Mouse (Mus musculus): ENCODE measurements around the gene Olfr56. TPM values are rescaled to one million over a fixed set of nuclear protein-coding genes. Genes with fewer than 3 reads are reported as not detected.

Olfr56 gene
- total RNA-seq, 2 experiments from 2014 or later = 0.38 to 0.70 TPM

DNA sequence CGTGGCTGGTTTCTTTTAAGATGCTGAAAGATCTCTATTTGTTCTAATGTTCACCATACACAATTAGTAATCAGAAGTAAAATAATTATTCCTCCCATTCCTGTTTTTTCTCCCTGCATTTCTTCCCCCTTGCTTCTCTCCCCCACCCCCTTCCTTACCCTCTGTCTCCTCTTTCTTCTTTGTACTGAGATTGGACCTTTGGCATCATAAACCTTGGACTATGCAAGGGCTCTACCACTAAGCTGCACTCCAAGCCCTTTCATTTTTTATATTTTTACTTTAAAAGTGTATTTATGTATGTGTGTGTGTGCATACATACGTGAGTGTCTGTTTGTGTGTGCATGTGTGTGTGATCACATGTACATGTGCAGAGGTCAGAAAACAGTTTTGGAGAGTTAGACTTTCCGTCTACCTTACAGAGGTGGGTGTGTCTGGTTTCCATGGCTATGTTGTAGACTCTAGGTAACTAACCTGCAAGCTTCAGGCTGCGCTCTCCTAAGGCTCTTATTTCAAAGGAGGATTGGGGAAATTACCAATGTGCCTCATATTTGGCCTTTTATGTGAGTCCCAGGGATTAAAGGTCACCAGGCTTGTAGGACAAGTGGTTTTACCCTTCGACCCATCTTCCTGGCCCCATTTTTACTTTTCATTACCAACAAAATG is 110.4 kb downstream of the Olfr56 start:
- no peak for ATAC-seq (replicated peaks; ENCODE audit: low FRiP score, low TSS enrichment, poor library complexity, severe bottlenecking)

DNA sequence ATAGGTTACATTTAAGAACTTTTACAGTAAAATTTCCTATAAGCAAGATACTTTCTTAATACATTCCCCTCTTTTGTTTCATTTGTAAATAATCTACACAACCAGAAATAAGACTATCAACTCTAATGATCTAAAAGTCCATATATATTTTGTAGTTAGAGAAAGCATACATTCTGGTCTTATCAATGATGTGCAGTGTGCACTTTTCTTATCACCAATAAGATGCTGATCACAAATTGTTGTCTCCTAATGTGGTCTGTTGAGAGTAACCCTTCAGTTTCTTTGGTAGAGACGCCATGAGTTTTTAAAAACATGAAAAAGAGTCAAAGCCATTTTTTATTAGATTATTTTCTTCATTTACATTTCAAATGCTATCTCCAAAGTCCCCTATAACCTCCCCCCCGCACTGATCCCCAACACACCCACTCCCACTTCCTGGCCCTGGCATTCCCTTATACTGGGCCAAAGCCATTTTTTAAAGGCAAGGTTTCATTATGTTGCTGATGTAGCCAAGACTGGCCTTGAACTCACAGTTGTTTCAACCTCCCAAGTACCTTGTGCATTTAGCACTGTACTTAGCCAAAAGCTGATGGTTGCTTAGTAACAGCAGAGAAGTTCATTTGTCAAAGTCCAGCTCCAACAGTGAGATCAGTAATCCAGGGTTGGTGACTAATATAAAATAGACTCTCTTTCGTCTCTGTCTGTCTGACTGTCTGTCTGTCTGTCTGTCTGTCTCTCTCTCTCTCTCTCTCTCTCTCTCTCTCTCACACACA is 111.2 kb downstream of the Olfr56 start:
- no peak for ATAC-seq (replicated peaks; ENCODE audit: low FRiP score, low TSS enrichment, poor library complexity, severe bottlenecking)

DNA sequence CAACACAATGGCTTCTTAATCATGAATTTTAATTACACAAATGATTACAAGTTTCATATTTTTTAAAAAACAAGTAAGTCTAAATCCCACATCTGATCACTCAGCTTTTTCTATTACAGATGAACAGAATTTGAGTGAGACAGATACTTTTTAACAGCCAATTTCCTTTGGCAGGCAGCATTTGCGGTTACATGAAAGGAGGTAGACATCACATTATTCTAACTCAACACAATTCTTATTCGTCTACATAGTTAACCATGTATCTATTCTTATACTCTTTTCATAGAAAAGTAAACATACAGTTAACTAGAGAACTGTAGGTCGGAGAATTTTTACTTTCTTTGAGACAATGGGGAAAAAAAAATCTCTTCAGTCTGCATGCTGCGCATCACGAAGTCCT is 111.9 kb downstream of the Olfr56 start:
- ATAC-seq (replicated peaks; ENCODE audit: low FRiP score, low TSS enrichment, poor library complexity, severe bottlenecking) = no peak

DNA sequence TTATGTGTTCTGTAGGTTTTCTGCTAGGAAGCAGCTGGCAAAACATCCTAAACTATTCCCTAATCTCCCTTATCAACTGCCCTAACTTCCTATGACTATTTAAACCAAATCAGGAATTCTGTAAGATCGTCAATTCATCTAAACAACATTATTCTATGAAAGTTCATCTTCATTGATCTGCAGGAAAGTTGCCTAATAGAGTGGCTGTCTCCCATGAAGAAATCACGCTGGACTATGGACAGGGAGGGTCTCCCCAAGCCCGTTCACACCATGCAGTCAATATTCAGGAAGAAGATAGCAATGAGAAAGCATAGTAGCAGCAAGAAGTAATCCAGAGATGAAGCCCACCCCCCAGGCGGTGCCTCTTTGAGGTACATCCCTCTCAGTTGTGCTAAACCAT is 112.5 kb downstream of the Olfr56 start:
- no peak for ATAC-seq (replicated peaks; ENCODE audit: low FRiP score, low TSS enrichment, poor library complexity, severe bottlenecking)

DNA sequence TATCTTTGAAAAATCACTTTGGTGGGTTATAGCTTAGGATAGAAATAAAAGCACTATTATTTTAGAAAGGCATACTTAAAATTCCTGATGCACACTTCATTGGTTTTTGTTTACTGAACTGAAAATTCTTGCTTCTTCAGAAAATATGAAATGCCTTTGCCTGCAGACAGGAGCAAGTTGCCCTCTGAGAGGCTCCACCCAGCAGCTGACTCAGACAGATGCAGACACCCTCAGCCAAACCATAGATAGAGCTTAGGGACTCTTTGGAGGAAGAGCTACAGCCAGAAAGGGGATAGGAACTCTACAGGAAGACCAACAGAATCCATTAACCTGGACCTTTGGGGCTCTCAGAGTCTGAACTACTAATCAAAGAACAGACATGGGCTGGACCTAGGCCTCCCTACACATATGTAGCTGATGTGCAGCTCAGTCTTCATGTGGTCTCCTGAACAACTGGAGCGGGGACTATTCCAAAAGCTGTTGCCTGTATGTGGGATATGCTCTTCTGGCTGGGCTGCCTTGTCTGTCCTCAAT is 113.4 kb downstream of the Olfr56 start:
- ATAC-seq (replicated peaks; ENCODE audit: low FRiP score, low TSS enrichment, poor library complexity, severe bottlenecking) = no peak

DNA sequence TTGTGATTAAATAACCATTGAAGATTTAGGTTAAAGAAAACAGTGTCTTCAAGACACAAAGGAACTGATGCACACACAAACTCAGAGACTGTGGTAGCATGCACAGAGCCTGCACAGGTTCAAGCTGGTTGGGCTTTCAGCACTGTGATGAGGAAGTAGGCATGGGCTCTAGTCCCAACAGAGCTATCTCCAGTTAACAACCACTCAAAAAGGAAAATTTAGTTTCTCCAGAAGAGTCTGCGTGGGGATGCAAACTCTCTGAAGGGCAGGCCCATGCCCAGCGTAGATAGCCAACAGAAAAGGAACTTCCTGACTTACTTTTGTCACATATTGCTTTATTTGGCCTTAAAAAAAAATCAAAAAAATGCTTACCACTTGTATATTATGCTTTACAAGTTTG is 114.1 kb downstream of the Olfr56 start:
- ATAC-seq (replicated peaks; ENCODE audit: low FRiP score, low TSS enrichment, poor library complexity, severe bottlenecking) = no peak

DNA sequence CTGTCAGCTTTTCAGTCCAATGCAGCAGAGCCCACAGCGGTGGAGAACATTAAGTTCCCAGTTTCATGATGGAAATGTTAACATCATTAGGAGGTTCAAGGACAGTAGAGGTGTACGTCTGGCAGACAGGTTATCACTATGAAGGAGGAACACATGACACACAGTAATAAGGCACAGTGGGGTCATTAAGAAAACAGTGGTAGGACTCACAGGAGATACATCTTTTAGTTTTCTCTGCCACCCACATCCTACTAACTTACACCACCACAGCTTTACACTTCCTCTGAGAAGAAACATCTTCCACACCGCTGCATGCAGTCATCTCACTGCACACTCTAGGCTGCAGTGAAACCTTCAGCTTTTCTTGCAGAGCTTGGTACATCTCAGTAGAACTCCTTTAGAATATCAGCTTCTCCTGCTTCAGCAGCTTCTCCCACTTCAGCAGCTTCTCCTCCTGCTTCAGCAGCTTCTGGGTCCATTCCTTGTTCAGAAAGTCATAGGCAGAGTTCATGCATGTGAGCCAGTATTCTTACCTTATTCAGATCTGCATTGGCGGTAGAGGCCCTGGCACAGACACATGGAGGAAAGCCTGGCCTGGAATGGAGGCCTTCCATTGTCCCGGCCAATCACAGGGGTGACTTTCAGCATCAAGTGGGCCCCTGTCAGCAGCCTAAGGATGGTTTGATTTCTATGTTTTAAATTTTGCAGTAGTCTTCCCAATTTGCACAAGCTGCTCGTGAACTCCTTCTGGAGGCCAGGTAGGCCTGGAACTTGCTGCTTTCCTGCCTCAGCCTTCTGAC is 115.4 kb downstream of the Olfr56 start:
- ATAC-seq (replicated peaks; ENCODE audit: low FRiP score, low TSS enrichment, poor library complexity, severe bottlenecking) = no peak

DNA sequence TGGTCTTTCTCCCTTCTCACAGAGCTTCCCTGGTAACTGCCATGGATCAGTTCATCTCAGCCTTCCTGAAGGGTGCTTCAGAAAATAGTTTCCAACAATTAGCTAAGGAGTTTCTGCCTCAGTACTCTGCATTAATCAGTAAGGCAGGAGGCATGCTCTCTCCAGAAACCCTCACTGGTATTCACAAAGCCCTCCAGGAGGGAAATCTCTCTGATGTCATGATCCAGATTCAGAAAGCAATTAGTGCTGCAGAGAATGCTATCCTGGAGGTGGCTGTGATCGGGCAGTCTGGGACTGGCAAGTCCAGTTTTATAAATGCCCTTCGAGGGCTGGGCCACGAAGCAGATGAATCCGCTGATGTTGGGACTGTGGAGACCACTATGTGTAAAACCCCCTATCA is 116.7 kb downstream of the Olfr56 start:
- ATAC-seq (replicated peaks; ENCODE audit: low FRiP score, low TSS enrichment, poor library complexity, severe bottlenecking) = no peak

DNA sequence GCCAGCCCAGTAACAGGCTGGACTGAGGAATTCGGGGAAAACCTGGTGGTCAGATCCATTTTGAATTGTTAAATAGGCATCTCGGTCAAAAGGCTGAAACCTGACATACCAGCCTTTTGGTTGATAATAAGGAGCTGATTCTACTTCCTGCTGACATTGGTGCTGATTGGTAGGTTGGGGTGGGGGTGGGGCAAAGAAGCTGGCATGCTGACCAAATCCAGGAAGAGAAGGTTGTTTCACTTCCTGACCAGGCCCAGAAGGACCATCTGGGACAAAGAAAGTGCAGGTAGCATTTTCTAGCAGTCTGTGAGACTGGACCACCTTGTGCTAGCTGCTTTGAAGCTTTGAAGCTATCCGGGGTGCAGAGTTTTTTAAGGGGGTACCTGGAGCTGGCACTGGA is 121.7 kb downstream of the Olfr56 start:
- ATAC-seq (replicated peaks; ENCODE audit: low FRiP score, low TSS enrichment, poor library complexity, severe bottlenecking) = peak; percentile 58

DNA sequence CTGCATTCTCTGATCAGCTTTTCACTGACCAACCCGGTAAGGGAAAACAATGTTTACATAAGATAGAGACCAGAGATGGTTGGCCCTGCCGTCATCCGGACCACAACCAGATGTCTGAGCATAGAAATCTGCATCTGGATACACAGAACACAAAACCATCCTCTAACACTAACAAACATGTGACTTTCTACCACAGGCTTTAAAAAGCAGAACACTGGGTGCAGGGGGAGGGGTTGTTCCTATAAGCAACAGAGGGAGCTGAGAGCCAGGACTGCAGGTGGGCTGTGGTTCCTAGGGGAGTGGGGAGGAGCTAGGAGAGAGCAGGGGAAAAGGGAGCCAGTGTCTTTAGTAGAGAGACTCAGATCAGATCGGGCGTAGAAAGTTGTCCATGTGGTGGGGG is 122.8 kb downstream of the Olfr56 start:
- ATAC-seq (replicated peaks; ENCODE audit: low FRiP score, low TSS enrichment, poor library complexity, severe bottlenecking) = no peak

DNA sequence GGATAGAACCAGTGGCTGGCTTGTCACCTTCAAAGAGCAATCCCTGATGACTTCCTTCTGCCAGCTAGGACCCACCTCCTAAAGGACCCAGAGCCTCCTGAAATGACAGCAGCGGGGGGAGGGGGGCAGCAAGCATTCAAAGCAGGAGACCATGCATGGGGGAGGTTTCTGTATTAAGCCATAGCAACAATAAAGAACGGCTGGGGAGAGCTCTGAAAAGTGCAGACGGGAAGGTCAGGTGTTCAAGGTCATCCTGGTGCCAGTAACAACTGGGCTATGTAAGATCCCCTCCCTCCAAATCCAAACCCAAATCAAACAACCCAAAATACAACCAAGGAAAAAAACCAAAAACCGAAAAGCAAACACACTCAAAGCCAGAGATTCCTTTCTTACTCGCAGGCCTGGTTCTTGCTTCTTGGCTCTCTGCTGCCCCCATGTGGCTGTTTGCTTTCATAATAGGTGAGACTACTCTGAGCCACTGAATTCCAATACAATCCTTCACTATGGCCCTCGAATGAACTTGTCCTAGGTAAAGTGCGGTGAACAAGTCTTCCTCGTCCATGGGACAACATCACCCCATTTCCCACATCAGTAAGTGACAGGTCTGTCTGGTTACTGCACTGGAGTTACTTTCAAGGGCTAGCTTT is 124.5 kb downstream of the Olfr56 start:
- ATAC-seq (replicated peaks; ENCODE audit: low FRiP score, low TSS enrichment, poor library complexity, severe bottlenecking) = peak; percentile 68

DNA sequence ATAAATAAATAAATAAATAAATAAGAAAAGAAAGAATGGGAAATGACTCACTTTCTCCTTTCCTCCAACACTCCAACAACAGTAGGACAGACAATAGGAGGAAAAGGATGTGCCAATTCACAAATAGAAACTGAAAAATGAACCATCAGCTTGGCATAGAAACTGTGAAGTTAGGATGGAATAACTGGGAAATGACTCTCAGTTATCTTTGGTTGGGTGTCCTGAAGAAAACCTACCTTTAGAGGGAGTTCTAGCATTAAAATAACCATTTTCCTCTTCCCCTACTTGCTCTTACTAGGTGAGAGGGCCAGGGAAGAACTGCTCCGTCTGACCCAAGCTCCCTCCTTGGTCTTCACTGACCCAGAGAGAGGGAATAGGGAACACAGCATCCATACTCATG is 127.1 kb downstream of the Olfr56 start:
- ATAC-seq (replicated peaks; ENCODE audit: low FRiP score, low TSS enrichment, poor library complexity, severe bottlenecking) = no peak

DNA sequence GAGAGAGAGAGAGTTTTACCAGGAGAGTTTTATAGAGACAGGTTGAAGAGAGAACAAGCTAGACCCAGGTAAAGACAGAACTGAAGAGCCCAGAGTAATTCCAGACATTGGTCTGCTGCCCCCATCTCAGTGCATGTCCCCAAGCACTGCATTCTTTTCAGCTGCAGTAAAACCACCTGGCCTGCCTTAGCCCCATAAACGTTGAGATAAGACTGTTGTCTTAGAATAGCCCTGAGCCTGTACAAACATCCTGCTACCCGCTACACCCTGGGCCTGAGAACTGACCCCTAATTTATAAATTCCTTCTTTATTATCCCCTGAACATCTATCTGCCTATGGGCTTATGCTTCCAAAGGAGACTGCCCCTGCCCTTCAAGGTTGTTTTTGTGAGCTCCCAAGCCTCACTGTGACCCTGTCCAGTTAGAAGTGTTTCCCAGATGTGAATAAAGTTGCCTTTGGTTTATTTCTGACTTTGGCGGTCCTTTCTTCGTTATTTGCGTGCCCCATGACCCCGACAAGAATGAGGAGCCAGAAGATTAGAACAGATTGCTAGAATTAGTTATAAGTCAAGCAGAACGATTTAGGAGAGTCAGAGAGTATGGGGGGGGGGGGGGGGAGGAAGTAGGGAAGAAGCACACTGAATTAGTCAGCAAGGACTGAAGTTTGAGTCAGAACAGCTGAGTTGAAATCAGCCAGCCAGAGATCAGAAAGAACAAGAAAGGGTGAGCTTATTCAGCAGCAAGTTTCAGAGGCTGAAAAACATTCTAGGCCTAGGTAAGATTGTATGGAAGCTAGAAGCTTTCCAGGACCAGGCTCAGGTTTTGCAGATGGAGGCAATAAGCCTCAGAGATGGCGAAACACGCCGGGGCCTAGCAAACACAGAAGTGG is 129.2 kb downstream of the Olfr56 start:
- ATAC-seq (replicated peaks; ENCODE audit: low FRiP score, low TSS enrichment, poor library complexity, severe bottlenecking) = no peak

DNA sequence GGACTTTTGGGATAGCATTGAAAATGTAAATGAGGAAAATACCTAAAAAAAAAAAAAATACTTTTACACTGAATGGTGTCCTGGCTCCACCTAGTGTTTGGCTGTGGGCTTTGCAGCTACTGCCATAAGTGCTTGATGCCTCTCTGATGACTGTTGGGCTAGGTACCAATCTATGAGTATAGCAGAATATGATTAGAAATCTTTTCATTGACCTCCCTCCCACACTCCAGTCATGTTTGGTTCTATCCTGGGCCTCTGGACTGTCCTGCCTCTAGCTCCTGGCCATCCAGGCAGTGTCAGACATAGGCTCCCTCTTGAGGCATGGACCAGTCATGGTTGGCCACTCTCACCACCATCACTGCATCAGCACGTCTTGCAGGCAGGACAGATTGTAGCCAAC is 130.1 kb downstream of the Olfr56 start:
- peak; percentile 72 for ATAC-seq (replicated peaks; ENCODE audit: low FRiP score, low TSS enrichment, poor library complexity, severe bottlenecking)

DNA sequence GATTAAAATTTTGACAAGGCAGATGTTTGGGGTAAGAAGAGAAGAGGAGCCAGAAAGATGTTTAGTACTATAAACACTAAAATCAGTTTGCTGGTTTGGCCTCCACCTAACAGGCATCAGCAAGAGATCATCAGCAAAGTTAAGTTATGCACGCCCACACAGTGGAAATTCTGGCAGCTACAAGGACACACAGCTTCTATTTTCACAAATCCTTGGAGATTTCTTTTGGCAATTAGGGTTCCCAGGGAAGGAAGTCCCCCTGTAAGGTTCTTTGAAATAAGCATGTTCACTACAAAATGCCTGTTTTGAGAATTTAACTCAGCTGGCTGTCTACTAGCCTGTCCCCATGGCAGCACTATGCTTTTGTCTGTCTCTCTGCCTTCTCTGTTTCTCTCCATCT is 132.3 kb downstream of the Olfr56 start:
- no peak for ATAC-seq (replicated peaks; ENCODE audit: low FRiP score, low TSS enrichment, poor library complexity, severe bottlenecking)

DNA sequence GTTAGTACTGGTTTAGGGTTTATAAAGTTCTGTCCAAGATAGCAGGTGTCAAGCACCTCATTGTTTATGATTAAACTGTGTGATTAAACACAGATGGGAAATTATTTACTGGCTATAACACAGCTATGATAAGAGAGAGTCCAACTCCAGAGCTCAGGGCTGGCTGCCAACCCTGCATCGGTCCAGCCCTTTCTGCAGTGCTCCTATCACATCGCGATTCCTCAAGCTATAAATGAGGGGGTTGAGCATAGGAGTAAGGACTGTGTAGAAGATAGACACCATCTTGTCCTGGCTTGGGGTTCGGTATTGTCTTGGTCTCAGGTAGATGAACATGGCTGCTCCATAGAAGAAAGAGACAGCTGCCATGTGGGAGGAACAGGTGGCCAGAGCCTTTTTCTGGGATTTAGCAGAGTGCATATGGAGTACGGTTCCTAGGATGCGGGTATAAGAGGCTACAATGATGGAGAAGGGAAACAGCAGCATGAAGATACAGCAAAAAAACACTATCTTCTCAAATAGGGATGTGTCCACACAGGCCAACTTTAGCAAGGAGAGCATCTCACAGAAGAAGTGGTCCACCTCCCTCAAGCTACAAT is 134.0 kb downstream of the Olfr56 start:
- ATAC-seq (replicated peaks; ENCODE audit: low FRiP score, low TSS enrichment, poor library complexity, severe bottlenecking) = peak; percentile 78

DNA sequence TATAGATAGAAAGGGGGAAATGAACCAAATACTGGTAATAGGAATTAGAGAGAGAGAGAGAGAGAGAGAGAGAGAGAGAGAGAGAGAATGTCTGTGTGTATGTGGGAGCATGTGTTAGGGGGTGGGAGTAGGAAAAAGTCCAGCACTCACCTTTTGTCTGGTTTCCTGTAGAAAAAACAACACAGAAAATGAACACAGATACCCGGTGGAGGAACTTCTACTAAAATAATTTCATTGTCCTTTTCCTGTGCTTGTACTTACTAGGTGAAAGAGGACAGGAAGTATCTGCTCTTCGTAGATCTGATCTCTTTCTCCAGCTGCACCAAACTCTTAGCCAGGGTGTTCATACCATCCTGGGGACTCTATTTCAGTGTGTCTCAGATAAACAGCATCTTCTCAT is 135.5 kb downstream of the Olfr56 start:
- no peak for ATAC-seq (replicated peaks; ENCODE audit: low FRiP score, low TSS enrichment, poor library complexity, severe bottlenecking)

DNA sequence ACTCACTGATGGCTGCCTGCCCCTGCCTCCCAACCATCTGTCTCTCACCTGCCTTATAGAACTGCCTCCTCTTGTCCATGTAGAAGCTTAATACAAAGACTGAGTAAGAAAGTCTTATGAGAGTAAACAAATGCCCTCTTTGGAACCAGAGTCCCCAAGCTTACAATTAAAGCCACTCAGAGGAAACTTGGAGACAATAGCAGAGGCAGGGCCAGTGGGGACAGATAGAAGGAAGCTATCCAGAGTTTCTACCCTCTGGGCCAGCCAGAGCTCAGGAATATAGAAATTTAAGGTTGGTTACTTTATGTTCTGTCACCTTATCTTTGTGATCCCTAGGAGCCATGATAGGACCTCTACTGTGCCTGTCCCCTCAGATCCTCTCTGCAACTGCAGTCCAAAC is 136.1 kb downstream of the Olfr56 start, which contains the start of gene Olfr1396:
TSS of gene Olfr1396 (minus strand) at position 101 of the 400 bp plus-strand sequence.
- no peak for ATAC-seq (replicated peaks; ENCODE audit: low FRiP score, low TSS enrichment, poor library complexity, severe bottlenecking)
